Mouse (Mus musculus) MEL (cell line): Measurements from ENCODE around the gene Trnau1ap. TPM values are rescaled to one million over a fixed set of nuclear protein-coding genes. Genes with fewer than 3 reads are reported as not detected.

Experiments
- DNase-seq: peaks from one replicate; pipeline ENCODE4 v3.0.0; 2011; ENCODE audit warnings: low read depth, low spot score
- H3K27ac ChIP-seq: 2 replicates; pipeline ENCODE4 v1.5.1; 2012; ENCODE audit warnings: low read depth, mild to moderate bottlenecking, control low read depth, low read length, moderate library complexity; ENCODE audit not compliant: control insufficient read depth
- H3K27me3 ChIP-seq, 2 experiments: fragments of 150-350 bp in 1 of 2; sonication (generic) in 1 of 2; 2 replicates each; pipeline ENCODE4 v1.6.1; 2012; ENCODE audit warnings: low read length in 2 of 2, mild to moderate bottlenecking in 2 of 2, improper control_type of control experiment in 1 of 2, moderate library complexity in 1 of 2; ENCODE audit not compliant: insufficient read depth in 2 of 2, control insufficient read depth in 1 of 2
- H3K36me3 ChIP-seq, 2 experiments: 2 replicates each; pipeline ENCODE4 v1.6.1; 2012 to 2014; ENCODE audit warnings: low read length in 2 of 2, improper control_type of control experiment in 1 of 2, inconsistent platforms in 1 of 2, mild to moderate bottlenecking in 1 of 2; ENCODE audit not compliant: insufficient read depth in 2 of 2, control insufficient read depth in 1 of 2
- H3K4me1 ChIP-seq, 2 experiments: fragments of 150-350 bp in 1 of 2; sonication (generic) in 1 of 2; 2 replicates each; pipeline ENCODE4 v1.6.1; 2012; ENCODE audit warnings: low read length in 2 of 2, improper control_type of control experiment in 1 of 2, mild to moderate bottlenecking in 1 of 2; ENCODE audit not compliant: insufficient read depth in 2 of 2, control insufficient read depth in 1 of 2
- H3K4me3 ChIP-seq, 2 experiments: fragments of 150-350 bp in 1 of 2; sonication (generic) in 1 of 2; 2 replicates each; pipeline ENCODE4 v1.5.1; 2012; ENCODE audit warnings: low read depth in 2 of 2, low read length in 2 of 2, mild to moderate bottlenecking in 2 of 2, moderate library complexity in 2 of 2, control low read depth in 1 of 2, improper control_type of control experiment in 1 of 2; ENCODE audit not compliant: control insufficient read depth in 1 of 2, insufficient read depth in 1 of 2
- H3K79me2 ChIP-seq: 2 replicates; pipeline ENCODE4 v1.6.1; 2012; ENCODE audit warnings: mild to moderate bottlenecking, low read length, moderate library complexity; ENCODE audit not compliant: control insufficient read depth, poor library complexity, insufficient read depth
- H3K9ac ChIP-seq: 2 replicates; pipeline ENCODE4 v1.6.1; 2012; ENCODE audit warnings: low read depth, mild to moderate bottlenecking, control low read depth, low read length, moderate library complexity; ENCODE audit not compliant: control insufficient read depth, poor library complexity, severe bottlenecking
- H3K9me3 ChIP-seq: fragments of 150-350 bp; sonication (generic); replicated peaks from 2 replicates; pipeline ENCODE4 v1.6.1; 2012; ENCODE audit warnings: mild to moderate bottlenecking, low read length, improper control_type of control experiment, moderate library complexity; ENCODE audit not compliant: insufficient read depth
- BHLHE40 ChIP-seq: IDR thresholded peaks from 2 replicates; pipeline ENCODE4 v1.6.1; 2012; ENCODE audit warnings: low read depth, mild to moderate bottlenecking, inconsistent platforms, low read length, improper control_type of control experiment, borderline replicate concordance
- CTCF ChIP-seq, 3 experiments: IDR thresholded peaks in 2 of 3; conservative IDR thresholded peaks in 1 of 3; 2 replicates each; pipeline ENCODE4 v1.5.1; 2011 to 2012; ENCODE audit warnings: low read length in 3 of 3, low read depth in 2 of 3, mild to moderate bottlenecking in 2 of 3, improper control_type of control experiment in 1 of 3, inconsistent platforms in 1 of 3, mixed read lengths in 1 of 3, moderate library complexity in 1 of 3; ENCODE audit not compliant: control insufficient read depth in 1 of 3, insufficient read depth in 1 of 3, poor library complexity in 1 of 3, severe bottlenecking in 1 of 3
- ETS1 ChIP-seq: IDR thresholded peaks from 2 replicates; pipeline ENCODE4 v1.6.1; 2012; ENCODE audit warnings: low read depth, mild to moderate bottlenecking, inconsistent platforms, low read length, improper control_type of control experiment, moderate library complexity
- GATA1 ChIP-seq: IDR thresholded peaks from 2 replicates; pipeline ENCODE4 v1.6.1; 2011; ENCODE audit warnings: low read depth, low read length, improper control_type of control experiment
- HCFC1 ChIP-seq: IDR thresholded peaks from 2 replicates; pipeline ENCODE4 v1.6.1; 2012; ENCODE audit warnings: low read depth, mild to moderate bottlenecking, inconsistent platforms, low read length, improper control_type of control experiment, moderate library complexity
- MXI1 ChIP-seq: IDR thresholded peaks from 2 replicates; pipeline ENCODE4 v1.6.1; 2011; ENCODE audit warnings: mild to moderate bottlenecking, low read depth, low read length, improper control_type of control experiment
- NELFE ChIP-seq: IDR thresholded peaks from 2 replicates; pipeline ENCODE4 v1.6.1; 2011; ENCODE audit warnings: low read depth, low read length, improper control_type of control experiment
- POLR2A ChIP-seq, 2 experiments: IDR thresholded peaks; 2 replicates each; pipeline ENCODE4 v1.6.1; 2011 to 2012; ENCODE audit warnings: low read length in 2 of 2, mild to moderate bottlenecking in 2 of 2, control low read depth in 1 of 2, improper control_type of control experiment in 1 of 2, low read depth in 1 of 2, moderate library complexity in 1 of 2; ENCODE audit not compliant: control insufficient read depth in 1 of 2, insufficient read depth in 1 of 2, poor library complexity in 1 of 2
- POLR2AphosphoS5 ChIP-seq: IDR thresholded peaks from 2 replicates; pipeline ENCODE4 v1.6.1; 2012; ENCODE audit warnings: low read depth, borderline replicate concordance, mild to moderate bottlenecking, inconsistent platforms, low read length, moderate library complexity, mixed read lengths
- RAD21 ChIP-seq: IDR thresholded peaks from 2 replicates; pipeline ENCODE4 v1.6.1; 2011; ENCODE audit warnings: mild to moderate bottlenecking, low read depth, low read length, improper control_type of control experiment
- TBP ChIP-seq: IDR thresholded peaks from 2 replicates; pipeline ENCODE4 v1.8.0; 2011; ENCODE audit warnings: low read depth, low read length, improper control_type of control experiment
- ZNF384 ChIP-seq: IDR thresholded peaks from 2 replicates; pipeline ENCODE4 v1.6.1; 2012; ENCODE audit warnings: low read depth, mild to moderate bottlenecking, inconsistent platforms, low read length, improper control_type of control experiment
- polyA plus RNA-seq, 2 experiments: library from polyadenylated mRNA; stranded (reverse) in 1 of 2; unstranded in 1 of 2; fragments of >175 nt in 1 of 2; fragments of >200 nt in 1 of 2; gene quantifications; 2 replicates each; pipeline versions ENCODE4 v1.2.1 to v1.2.4; 2012; ENCODE audit warnings: low replicate concordance in 2 of 2, low read depth in 1 of 2; ENCODE audit not compliant: insufficient read length in 2 of 2, insufficient read depth in 1 of 2, missing spikeins in 1 of 2
- total RNA-seq: library from RNA; depleted of rRNA; stranded (reverse); fragments of 300-350 nt; gene quantifications from 2 replicates; pipeline ENCODE4 v1.2.3, GENCODE M21; 2012

Gene Trnau1ap
- total and polyA plus RNA-seq, 3 experiments = 102 to 117 TPM; not detected in 1

GRCm38 (mm10) chr4:132274156-132274862 lies 55.0 kb downstream of the Trnau1ap start, which contains the start of gene Taf12:
TSS of gene Taf12 (plus strand) at chr4:132274375.
- peaks cover 20% of the 10 kb centered on the region for H3K79me2 ChIP-seq
- peak within 1 kb of the TSS; percentile 94 for H3K9ac ChIP-seq
- peaks cover 2 to 30% of the 10 kb centered on the region in 2 experiments; a peak in 2 of 4 replicates for H3K36me3 ChIP-seq
- H3K4me3 ChIP-seq = peak within 1 kb of the TSS; percentile 87 to 88
- peak; percentile 97 for DNase-seq
- peak within 1 kb of the TSS; percentile 92 for H3K27ac ChIP-seq
- TF ChIP-seq MXI1 (no peak), ZNF384 (no peak), BHLHE40 (no peak), ETS1 (no peak), POLR2A (IDR thresholded peaks at IDR 0.05; ENCODE audit: control insufficient read depth in 1 of 2, insufficient read depth in 1 of 2, low read depth in 1 of 2, low read length in 2 of 2, poor library complexity in 1 of 2) (peak; percentile 100), HCFC1 (no peak), TBP (peak; percentile 88)
- peaks cover 3 to 19% of the 10 kb centered on the region in 2 experiments for H3K4me1 ChIP-seq
- H3K27me3 ChIP-seq = no peaks in the 10 kb centered on the region
- H3K9me3 ChIP-seq = no peaks in the 10 kb centered on the region

- Histone ChIP-seq H3K9ac (peak overlapping the region; percentile 83), H3K36me3 (peaks cover 2 to 30% of the 10 kb centered on the region in 2 experiments; a peak in 2 of 4 replicates), H3K9me3 (no peaks in the 10 kb centered on the region), H3K79me2 (peaks cover 20% of the 10 kb centered on the region), H3K4me1 (peaks cover 3 to 19% of the 10 kb centered on the region in 2 experiments), H3K27me3 (no peaks in the 10 kb centered on the region), H3K4me3 (peak overlapping the region; percentile 63 to 74), H3K27ac (peak overlapping the region; percentile 89)
- peak; percentile 82 for DNase-seq
- no peak for TF ChIP-seq TBP
- no peak for TF ChIP-seq NELFE
Observed at GRCm38 (mm10) chr4:132273166-132273565, 56.2 kb downstream of the Trnau1ap start.

GRCm38 (mm10) chr4:132269740-132270560 lies 59.4 kb downstream of the Trnau1ap start:
- Histone ChIP-seq H3K9ac (peak overlapping the region; percentile 88), H3K4me1 (peaks cover 0 to 9% of the 10 kb centered on the region in 2 experiments; a peak in 1 of 4 replicates), H3K4me3 (peak overlapping the region; percentile 19 to 55; a peak in 3 of 4 replicates), H3K27me3 (no peaks in the 10 kb centered on the region), H3K36me3 (peaks cover 0 to 14% of the 10 kb centered on the region in 2 experiments; a peak in 2 of 4 replicates), H3K9me3 (no peaks in the 10 kb centered on the region), H3K79me2 (peaks cover 10% of the 10 kb centered on the region), H3K27ac (peak overlapping the region; percentile 100)
- peak; percentile 80 for TF ChIP-seq GATA1
- TF ChIP-seq TBP = peak; percentile 100
- TF ChIP-seq POLR2AphosphoS5 = peak; percentile 100
- TF ChIP-seq RAD21 = no peak
- TF ChIP-seq POLR2A (IDR thresholded peaks at IDR 0.05; ENCODE audit: control insufficient read depth in 1 of 2, insufficient read depth in 1 of 2, low read depth in 1 of 2, low read length in 2 of 2, poor library complexity in 1 of 2) = peak; percentile 99
- TF ChIP-seq CTCF (IDR thresholded peaks at IDR 0.05 in 2 of 3, conservative IDR thresholded peaks at IDR 0.05 in 1 of 3; ENCODE audit: control insufficient read depth in 1 of 3, insufficient read depth in 1 of 3, low read depth in 2 of 3, low read length in 3 of 3, poor library complexity in 1 of 3, severe bottlenecking in 1 of 3) = peak in 1 of 3 experiments; percentile 54; a peak in 2 of 6 replicates
- peak; percentile 98 for DNase-seq
